Mouse (Mus musculus) lung, embryonic 14.5 days (tissue): Measurements from ENCODE around the gene H2-DMa. TPM values are rescaled to one million over a fixed set of nuclear protein-coding genes. Genes with fewer than 3 reads are reported as not detected.

Source experiments
- ATAC-seq: fragments of 200-750 bp; cut with Nextera tagmentation; 2 replicates; pipeline ENCODE4 v1.8.0; 2017; ENCODE audit warnings: mild to moderate bottlenecking, moderate TSS enrichment, moderate library complexity; ENCODE audit not compliant: insufficient read depth
- DNase-seq: peaks from one replicate; pipeline ENCODE4 v3.0.0-alpha.2; 2015
- H3K27ac ChIP-seq: fragments of 300-500 bp; sonication (generic); 2 replicates; pipeline ENCODE4 v1.5.1; 2014; ENCODE audit warnings: low read depth, mild to moderate bottlenecking, moderate library complexity
- H3K27me3 ChIP-seq: fragments of 300-500 bp; sonication (generic); 2 replicates; pipeline ENCODE4 v1.6.1; 2014; ENCODE audit warnings: low read length, control low read depth; ENCODE audit not compliant: insufficient read depth
- H3K36me3 ChIP-seq: fragments of 300-500 bp; sonication (generic); 2 replicates; pipeline ENCODE4 v1.6.1; 2014; ENCODE audit warnings: control low read depth; ENCODE audit not compliant: insufficient read depth
- H3K4me1 ChIP-seq: fragments of 300-500 bp; sonication (generic); 2 replicates; pipeline ENCODE4 v1.6.1; 2014; ENCODE audit warnings: antibody characterized with exemption, control low read depth; ENCODE audit not compliant: insufficient read depth
- H3K4me2 ChIP-seq: fragments of 300-500 bp; sonication (generic); 2 replicates; pipeline ENCODE4 v1.6.1; 2014; ENCODE audit warnings: mild to moderate bottlenecking
- H3K4me3 ChIP-seq: fragments of 300-500 bp; sonication (generic); 2 replicates; pipeline ENCODE4 v1.5.1; 2014; ENCODE audit warnings: low read depth, low read length
- H3K9ac ChIP-seq: fragments of 300-500 bp; sonication (generic); 2 replicates; pipeline ENCODE4 v1.6.1; 2014
- H3K9me3 ChIP-seq: fragments of 300-500 bp; sonication (generic); 2 replicates; pipeline ENCODE4 v1.6.1; 2016; ENCODE audit warnings: low read depth, low read length, control low read depth
- CTCF ChIP-seq: IDR thresholded peaks from 2 replicates; pipeline ENCODE4 v1.5.1; 2016; ENCODE audit warnings: antibody characterized with exemption, low read depth
- WGBS: fragments of 180-500 bp; shearing (Covaris S2); extraction: QIAGEN DNeasy Blood & Tissue Kit; methylation state at CpG from one replicate; pipeline ENCODE4 v1.1.7; 2014; 5-methylcytosine and 5-hydroxymethylcytosine counted together
- polyA plus RNA-seq: library from polyadenylated mRNA; unstranded; fragments of >200 nt; fragmentation: Nextera tagmentation; extraction: Ambion mirVana; gene quantifications from 2 replicates; pipeline ENCODE4 v1.2.1, GENCODE M21; 2014

Gene H2-DMa
- polyA plus RNA-seq, 1 experiment from 2014 or later: 9.8 TPM

- DNase-seq (no peak), ATAC-seq (no peak)
- no peaks in the 10 kb centered on the region for H3K9me3 ChIP-seq
- H3K4me3 ChIP-seq: no peak overlapping the region
- H3K36me3 ChIP-seq: peaks cover 99% of the 10 kb centered on the region
- TF ChIP-seq CTCF: no peak
- 93% methylated on average over 7 of the region's 7 CpGs for WGBS
- H3K27me3 ChIP-seq: no peaks in the 10 kb centered on the region
- no peak overlapping the region for H3K9ac ChIP-seq
- no peak overlapping the region for H3K4me2 ChIP-seq
- no peak overlapping the region for H3K27ac ChIP-seq
- H3K4me1 ChIP-seq: 0 out of 2 replicates have a peak, but pooled peaks cover 5% of the 10 kb centered on the region
Observed at GRCm38 (mm10) chr17:34114114-34114513, 5.2 kb upstream of the H2-DMa start.

DNA sequence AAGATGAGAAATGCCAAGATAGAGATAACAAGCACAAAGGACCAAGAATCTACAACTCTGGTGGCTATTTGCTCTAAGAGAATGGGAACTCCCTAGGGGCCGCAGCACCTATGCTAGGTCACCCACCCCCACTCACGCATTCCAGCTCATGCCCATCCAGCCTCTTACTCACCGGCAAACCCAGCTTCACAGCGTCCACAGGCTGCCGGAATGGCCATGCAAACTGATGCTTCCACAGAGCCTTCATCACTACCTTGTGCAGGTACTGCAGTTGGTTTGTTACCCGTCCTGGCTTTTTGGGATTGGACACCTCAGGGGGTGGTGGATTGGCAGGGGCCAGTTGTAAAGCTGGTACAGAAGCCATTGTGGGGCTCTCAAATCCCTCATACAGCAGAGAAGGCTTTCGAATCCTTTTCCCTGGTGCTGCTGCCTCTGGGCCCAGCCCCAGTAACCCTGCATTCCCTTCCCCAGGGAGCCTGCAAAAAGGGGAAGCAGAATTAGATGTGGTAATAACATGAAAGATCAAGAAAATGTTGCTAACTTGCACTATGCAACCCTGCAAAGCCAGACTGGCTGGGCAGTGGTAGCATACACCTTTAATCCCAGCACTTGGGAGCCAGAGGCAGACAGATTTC is 2.5 kb upstream of the H2-DMa start:
- no peak for DNase-seq
- no peak for ATAC-seq
- no peak for TF ChIP-seq CTCF
- Histone ChIP-seq H3K9me3 (no peaks in the 10 kb centered on the region), H3K27me3 (no peaks in the 10 kb centered on the region), H3K36me3 (peaks cover 75% of the 10 kb centered on the region), H3K9ac (peak overlapping the region; percentile 94), H3K4me3 (peak overlapping the region; percentile 100), H3K27ac (no peak overlapping the region), H3K4me2 (peak overlapping the region; percentile 99), H3K4me1 (0 out of 2 replicates have a peak, but pooled peaks cover 5% of the 10 kb centered on the region)
- 19% methylated on average over 7 of the region's 7 CpGs for WGBS

- Histone ChIP-seq H3K36me3 (peaks cover 67% of the 10 kb centered on the region), H3K9ac (peak overlapping the region; percentile 94), H3K4me2 (peak overlapping the region; percentile 99), H3K4me1 (0 out of 2 replicates have a peak, but pooled peaks cover 5% of the 10 kb centered on the region), H3K9me3 (no peaks in the 10 kb centered on the region), H3K4me3 (peak overlapping the region; percentile 100), H3K27ac (no peak overlapping the region), H3K27me3 (no peaks in the 10 kb centered on the region)
- TF ChIP-seq CTCF: no peak
- DNase-seq (peak; percentile 63), ATAC-seq (no peak)
- under 1% methylated on average over 5 of the region's 5 CpGs for WGBS
Observed at GRCm38 (mm10) chr17:34117421-34118112, 1.8 kb upstream of the H2-DMa start.

DNA sequence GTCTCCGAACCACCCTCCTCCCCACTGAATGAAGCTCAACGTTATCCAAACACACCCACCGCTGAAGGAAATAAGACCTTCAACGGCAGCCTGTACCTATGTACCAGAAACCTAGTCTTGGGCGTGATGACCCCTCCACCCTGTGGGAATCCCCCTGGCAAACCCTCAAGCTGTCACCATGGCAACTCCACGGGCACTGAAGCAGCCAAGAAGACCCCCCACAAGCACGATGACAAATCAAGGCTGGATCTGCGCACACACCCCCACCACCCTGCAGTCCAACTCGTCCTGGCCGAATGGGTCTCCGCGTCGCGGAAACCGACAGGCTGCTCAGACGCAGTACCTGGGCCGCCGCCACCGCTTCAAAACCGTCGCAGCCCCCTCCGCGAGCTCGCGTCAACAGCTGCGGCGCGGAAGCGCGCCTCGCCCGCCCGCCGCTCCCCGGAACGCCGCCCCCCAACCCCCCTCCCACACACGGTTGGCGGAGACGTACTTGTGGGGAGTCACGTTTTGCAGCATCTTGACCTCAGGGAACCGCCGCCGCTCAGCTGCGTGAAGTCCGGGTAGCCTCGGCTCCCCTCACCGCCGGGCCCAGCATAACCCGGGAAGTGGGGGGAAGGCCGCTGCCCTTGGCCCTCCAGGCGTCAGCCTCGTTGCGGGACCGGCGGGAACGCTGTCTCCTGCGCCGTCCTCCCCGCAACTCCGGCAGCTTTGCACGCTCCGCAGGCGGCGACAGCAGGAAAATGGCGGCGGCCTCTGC is 1.0 kb upstream of the H2-DMa start:
- H3K27me3 ChIP-seq: no peaks in the 10 kb centered on the region

DNA sequence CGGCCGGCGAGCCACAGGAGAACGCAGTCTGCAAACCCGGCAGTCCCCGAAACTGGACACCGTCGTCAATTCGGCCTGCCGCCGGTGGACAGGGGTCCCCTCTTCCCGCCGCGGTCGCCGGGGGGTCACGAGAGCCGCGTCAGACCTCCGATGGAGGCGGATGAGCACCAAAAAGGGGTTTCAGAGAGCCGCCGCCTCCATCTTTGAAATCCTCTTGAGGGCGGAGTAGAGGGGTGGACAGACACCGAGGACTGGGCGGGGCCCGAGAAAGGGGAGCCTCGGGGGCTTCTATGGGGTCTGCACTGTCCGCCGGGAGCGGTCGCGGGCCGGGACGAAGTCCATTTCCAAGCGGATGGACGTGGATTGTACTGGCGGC is 480 bp upstream of the H2-DMa start:
- no peaks in the 10 kb centered on the region for H3K9me3 ChIP-seq
- H3K36me3 ChIP-seq: peaks cover 55% of the 10 kb centered on the region
- DNase-seq (no peak), ATAC-seq (no peak)
- H3K4me1 ChIP-seq: 0 out of 2 replicates have a peak, but pooled peaks cover 5% of the 10 kb centered on the region
- H3K4me3 ChIP-seq: peak overlapping the region; percentile 100
- H3K4me2 ChIP-seq: peak overlapping the region; percentile 99
- H3K27ac ChIP-seq: peak overlapping the region; percentile 100
- WGBS: 3% methylated on average over 38 of the region's 38 CpGs
- TF ChIP-seq CTCF: 0 out of 2 replicates have a peak, but pooled peaks have one; percentile 6
- H3K27me3 ChIP-seq: no peaks in the 10 kb centered on the region
- H3K9ac ChIP-seq: peak overlapping the region; percentile 94

More for the DNA sequence above, 1.0 kb upstream of the H2-DMa start:
- Histone ChIP-seq H3K4me1 (0 out of 2 replicates have a peak, but pooled peaks cover 5% of the 10 kb centered on the region), H3K4me3 (peak overlapping the region; percentile 100), H3K9me3 (no peaks in the 10 kb centered on the region), H3K4me2 (peak overlapping the region; percentile 99), H3K27ac (peak overlapping the region; percentile 100), H3K9ac (peak overlapping the region; percentile 94), H3K36me3 (peaks cover 60% of the 10 kb centered on the region)
- TF ChIP-seq CTCF: no peak
- 1% methylated on average over 67 of the region's 67 CpGs for WGBS
- DNase-seq: peak; percentile 50
- ATAC-seq: no peak

DNA sequence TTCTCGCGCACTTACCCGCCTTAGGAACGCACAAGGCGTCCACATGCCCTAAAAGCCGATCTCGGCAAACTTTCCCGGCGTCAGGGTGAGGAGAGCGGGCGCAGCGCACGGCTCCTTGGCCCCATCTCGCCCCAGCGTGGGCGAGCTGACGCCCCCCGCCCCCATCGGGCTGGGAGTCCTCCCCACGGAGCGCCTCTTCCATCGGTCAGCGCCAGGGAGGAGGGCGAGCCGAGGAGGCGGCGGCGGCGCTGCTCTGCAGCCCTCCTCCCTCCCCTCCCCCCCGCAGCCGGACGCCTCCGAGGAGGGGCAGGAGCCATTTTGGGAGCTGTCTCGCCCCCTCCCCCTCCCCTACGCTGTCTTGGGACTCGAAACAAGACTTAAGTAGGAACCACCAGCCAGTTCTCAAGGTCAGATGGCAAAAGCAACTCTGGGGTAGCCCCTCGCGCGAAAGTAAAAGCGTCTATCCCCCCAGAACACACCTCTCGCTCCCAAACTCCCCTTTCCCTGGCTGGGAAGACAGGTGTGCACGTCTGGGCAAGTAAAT is 911 bp downstream of the H2-DMa start:
- Histone ChIP-seq H3K4me3 (peak overlapping the region; percentile 100), H3K4me2 (peak overlapping the region; percentile 99), H3K36me3 (peaks cover 41% of the 10 kb centered on the region), H3K4me1 (0 out of 2 replicates have a peak, but pooled peaks cover 5% of the 10 kb centered on the region), H3K27me3 (no peaks in the 10 kb centered on the region), H3K9me3 (no peaks in the 10 kb centered on the region), H3K27ac (peak overlapping the region; percentile 100), H3K9ac (peak overlapping the region; percentile 92)
- TF ChIP-seq CTCF: no peak
- peak; percentile 92 for DNase-seq
- peak; percentile 12 for ATAC-seq
- WGBS: under 1% methylated on average over 40 of the region's 42 CpGs
